ENCODE assay signal across 24 mouse cellular contexts in genomic region chr10:21833757-21834156, GRCm38 (mm10). TPM values are rescaled to one million over a fixed set of nuclear protein-coding genes. Genes with fewer than 3 reads are reported as not detected.
DNase-seq lines count a peak whose midpoint lies in the region; ATAC-seq and TF ChIP-seq lines count a peak whose summit lies in the region.
"Had no signal": no experiment of that assay in that cellular context is flagged by ENCODE, and none has a peak within 500 bp of the region (broad histone marks: within the 10 kb centered on the region; RNA-seq: fewer than 3 reads in every experiment).

No protein-coding gene starts in this region.

- H3K4me2 ChIP-seq in forebrain, embryonic 15.5 days (replicated peaks): no peak overlapping the region
- no peak overlapping the region for H3K4me2 ChIP-seq in hindbrain, embryonic 14.5 days (replicated peaks)
- H3K4me2 ChIP-seq: embryonic facial prominence, embryonic 12.5 days; heart, embryonic 13.5 days; hindbrain, embryonic 15.5 days had no signal

- POLR2A ChIA-PET in Patski (lab: Charles Lee): no interaction called here

- no peak for TF ChIP-seq CTCF in C2C12 (IDR thresholded peaks at IDR 0.05; ENCODE audit: control insufficient read depth, insufficient read depth, insufficient read length)
- TF ChIP-seq CTCF in Patski (IDR thresholded peaks at IDR 0.05): no peak

- H3K36me3 ChIP-seq in C2C12 (ENCODE audit: control insufficient read depth, insufficient read depth): no peaks in the 10 kb centered on the region
- H3K36me3 ChIP-seq in forebrain, embryonic 15.5 days: no peaks in the 10 kb centered on the region
- no peaks in the 10 kb centered on the region for H3K36me3 ChIP-seq in hindbrain, embryonic 14.5 days (replicated peaks; ENCODE audit: control insufficient read depth, insufficient read depth)
- H3K36me3 ChIP-seq: embryonic facial prominence, embryonic 12.5 days; heart, embryonic 10.5 days; heart, embryonic 13.5 days; hindbrain, embryonic 15.5 days had no signal

- H3ac ChIP-seq in C2C12 (ENCODE audit: control insufficient read depth, insufficient read length, low read depth): no peak overlapping the region

- 92% methylated on average over 3 of the region's 3 CpGs for WGBS in forebrain, embryonic 15.5 days
- 87% methylated on average over 3 of the region's 3 CpGs for WGBS in hindbrain, embryonic 14.5 days

- CTCF ChIA-PET in Patski (lab: Charles Lee): no interaction called here

- H3K79me2 ChIP-seq in C2C12 (ENCODE audit: control insufficient read depth, insufficient read depth): no peaks in the 10 kb centered on the region

- H3K79me3 ChIP-seq in C2C12 (ENCODE audit: low read depth): no peaks in the 10 kb centered on the region

- H3K4me1 ChIP-seq in forebrain, embryonic 15.5 days: peaks cover 8% of the 10 kb centered on the region; the same call in 1 of the 2 replicates
- H3K4me1 ChIP-seq in hindbrain, embryonic 14.5 days (replicated peaks; ENCODE audit: control insufficient read depth, insufficient read depth, low read length): no peaks in the 10 kb centered on the region; the same call in 1 of the 2 replicates

- H3K27ac ChIP-seq in forebrain, embryonic 15.5 days (replicated peaks): no peak overlapping the region
- no peak overlapping the region for H3K27ac ChIP-seq in hindbrain, embryonic 14.5 days
- H3K27ac ChIP-seq: embryonic facial prominence, embryonic 12.5 days; heart, adult 2 months; heart, embryonic 10.5 days; heart, embryonic 13.5 days; hindbrain, embryonic 15.5 days had no signal

- H3K4me3 ChIP-seq in C2C12 (ENCODE audit: insufficient read depth, poor library complexity, severe bottlenecking): no peak overlapping the region
- no peak overlapping the region for H3K4me3 ChIP-seq in forebrain, embryonic 15.5 days
- no peak overlapping the region for H3K4me3 ChIP-seq in hindbrain, embryonic 14.5 days (replicated peaks; ENCODE audit: low read length)
- H3K4me3 ChIP-seq: embryonic facial prominence, embryonic 12.5 days; heart, adult 2 months; heart, embryonic 10.5 days; heart, embryonic 13.5 days; hindbrain, embryonic 15.5 days had no signal

- H3K9me3 ChIP-seq in forebrain, embryonic 15.5 days: no peaks in the 10 kb centered on the region
- H3K9me3 ChIP-seq in hindbrain, embryonic 14.5 days (ENCODE audit: control insufficient read depth, low read length): no peaks in the 10 kb centered on the region
- H3K9me3 ChIP-seq: embryonic facial prominence, embryonic 12.5 days; G1E; heart, embryonic 10.5 days; heart, embryonic 13.5 days; hindbrain, embryonic 15.5 days had no signal

- ATAC-seq in Patski: peak; percentile 76
- no peak for ATAC-seq in forebrain, embryonic 15.5 days (replicated peaks)
- ATAC-seq in hindbrain, embryonic 14.5 days (ENCODE audit: low FRiP score): no peak
- ATAC-seq: forebrain, embryonic 14.5 days; intestine, postnatal 0 days had no signal

- no peaks in the 10 kb centered on the region for H3K27me3 ChIP-seq in C2C12 (ENCODE audit: control insufficient read depth, insufficient read depth, insufficient read length)
- no peaks in the 10 kb centered on the region for H3K27me3 ChIP-seq in Patski
- no peaks in the 10 kb centered on the region for H3K27me3 ChIP-seq in forebrain, embryonic 15.5 days
- H3K27me3 ChIP-seq in hindbrain, embryonic 14.5 days (ENCODE audit: control insufficient read depth, insufficient read depth, low read length): no peaks in the 10 kb centered on the region
- H3K27me3 ChIP-seq: CH12.LX; heart, embryonic 13.5 days; hindbrain, embryonic 15.5 days had no signal

- in situ Hi-C loops in Patski (cut with MboI; ENCODE audit: low pct_unique_long_range_greater_than_20kb): no loop called here

- DNase-seq in 3134 (ENCODE audit: extremely low read depth, insufficient read length, low spot score) (peak; percentile 76), Patski (ENCODE audit: low read depth, low spot score) (peak; percentile 42)
- DNase-seq in gonadal fat pad, adult 2 months (ENCODE audit: low read depth): peak; percentile 60
- no peak for DNase-seq in hindbrain, embryonic 14.5 days (ENCODE audit: low spot score)
- DNase-seq in spleen, postnatal 4 days (ENCODE audit: low spot score in 2 of 2): no peak
- DNase-seq: adrenal gland, postnatal 10 days; adrenal gland, postnatal 36 days; cerebellum, adult 18-20 months; cerebellum, adult 9-10 months; cerebellum, postnatal 14 days; gastrocnemius, postnatal 25 days; heart, adult 2 months; heart, postnatal 14 days; heart, postnatal 4 days had no signal

- no peak overlapping the region for H3K9ac ChIP-seq in forebrain, embryonic 15.5 days (replicated peaks)
- no peak overlapping the region for H3K9ac ChIP-seq in hindbrain, embryonic 14.5 days
- H3K9ac ChIP-seq: embryonic facial prominence, embryonic 12.5 days; heart, embryonic 13.5 days; hindbrain, embryonic 15.5 days had no signal

TF ChIP-seq in C2C12, 6 proteins besides CTCF, POLR2A, EP300 and RAD21:
- no peak for TF ChIP-seq USF1 (IDR thresholded peaks at IDR 0.05; ENCODE audit: low read depth)
- TF ChIP-seq CEBPB (IDR thresholded peaks at IDR 0.05; ENCODE audit: low read depth): peak; percentile 96
- peak; percentile 72 for TF ChIP-seq FOSL1 (IDR thresholded peaks at IDR 0.05; ENCODE audit: insufficient read depth, low read length, poor library complexity, severe bottlenecking)
- no peak for TF ChIP-seq MYOD1 (IDR thresholded peaks at IDR 0.05; ENCODE audit: control insufficient read depth, insufficient read length, low read depth)
- TF ChIP-seq MYOG (IDR thresholded peaks at IDR 0.05; ENCODE audit: control insufficient read depth, extremely low read depth, insufficient read length): no peak
- TF ChIP-seq MAX (IDR thresholded peaks at IDR 0.05): peak; percentile 61
TF ChIP-seq in C2C12: peak in this region for 3.

RNA-seq across cellular contexts. Expression of gene Sgk1, which starts 48.2 kb away (rescaled TPM):
- 35.1 TPM for polyA plus RNA-seq in C2C12 (2012; fragmentation: generic; extraction: Trizol)
- polyA plus RNA-seq in Patski (2021): 123 TPM
- 32.1 and 44.5 TPM in 2 replicates for polyA plus RNA-seq in gonadal fat pad, adult 2 months (2012; rRNA removed)
- polyA plus RNA-seq in forebrain, embryonic 15.5 days (2015; fragmentation: Nextera tagmentation; extraction: Ambion mirVana): 27.1 and 28.7 TPM in 2 replicates
- 41.4 and 44.3 TPM in 2 replicates for polyA plus RNA-seq in hindbrain, embryonic 14.5 days (2014; fragmentation: Nextera tagmentation; extraction: Ambion mirVana)

Comparison
In these comparisons a context has a peak if more than half of its experiments do, and no peak if none do; other contexts are left out.
1. DNase-seq: peak in 3134 (single experiment), Patski (single experiment) and gonadal fat pad, adult 2 months (single experiment); none in hindbrain, embryonic 14.5 days (single experiment) and spleen, postnatal 4 days (0 of 2).